Comparison of ENCODE assay signal across 8 mouse cellular contexts in genomic region chr10:42950252-42950751, GRCm38 (mm10).
A peak's percentile ranks its signal among the peaks of the same experiment; 100 is the strongest.
DNase-seq lines count a peak whose midpoint lies in the region; ATAC-seq and TF ChIP-seq lines count a peak whose summit lies in the region.

No protein-coding gene starts in this region.

- peak; percentile 39; the same call in 1 of the 2 replicates for TF ChIP-seq POLR2A in embryonic fibroblast, embryonic 13.5 days (IDR thresholded peaks at IDR 0.05; ENCODE audit: low read depth, low read length)
- no peak for TF ChIP-seq POLR2A in myocyte (IDR thresholded peaks at IDR 0.05; ENCODE audit: insufficient read length, low read depth)

- H3K4me3 ChIP-seq in heart, embryonic 16.5 days (ENCODE audit: low read length) = peak overlapping the region; percentile 31
- H3K4me3 ChIP-seq in embryonic fibroblast, embryonic 13.5 days (ENCODE audit: insufficient read depth, low read length) = no peak overlapping the region
- H3K4me3 ChIP-seq in myocyte = no peak overlapping the region

- H3K79me2 ChIP-seq in myocyte (ENCODE audit: control insufficient read depth, insufficient read depth) = no peaks in the 10 kb centered on the region

- H3K27ac ChIP-seq in heart, embryonic 16.5 days (ENCODE audit: low read length) = peak overlapping the region; percentile 70
- no peak overlapping the region for H3K27ac ChIP-seq in embryonic fibroblast, embryonic 13.5 days (ENCODE audit: insufficient read depth, low read length)

- WGBS in heart, embryonic 16.5 days = 0% methylated on average over 8 of the region's 8 CpGs

- TF ChIP-seq CTCF in embryonic fibroblast, embryonic 13.5 days (IDR thresholded peaks at IDR 0.05; ENCODE audit: borderline replicate concordance, insufficient read depth, low read length) = no peak

- peak overlapping the region; percentile 44; the same call in 1 of the 2 replicates for H3K9ac ChIP-seq in heart, embryonic 16.5 days (ENCODE audit: low read length)

- no peak overlapping the region for H3ac ChIP-seq in myocyte (ENCODE audit: control insufficient read depth, insufficient read length)

- ATAC-seq in heart, embryonic 16.5 days (replicated peaks; ENCODE audit: extremely low read depth, insufficient read depth, low FRiP score) = peak; percentile 84

- peaks cover 4% of the 10 kb centered on the region; the same call in 1 of the 2 replicates for H3K9me3 ChIP-seq in heart, embryonic 16.5 days (replicated peaks; ENCODE audit: control insufficient read depth, low read length)

- intact Hi-C loops in heart, postnatal 10 days (cut with DNase I) = no loop called here

- H3K27me3 ChIP-seq in heart, embryonic 16.5 days (ENCODE audit: control insufficient read depth, insufficient read depth, low read length) = peaks cover 4% of the 10 kb centered on the region; the same call in 1 of the 2 replicates
- H3K27me3 ChIP-seq in myocyte (ENCODE audit: control insufficient read depth, insufficient read depth, insufficient read length) = no peaks in the 10 kb centered on the region

- H3K36me3 ChIP-seq in heart, embryonic 16.5 days (ENCODE audit: control insufficient read depth, insufficient read depth) = no peaks in the 10 kb centered on the region
- no peaks in the 10 kb centered on the region for H3K36me3 ChIP-seq in myocyte (ENCODE audit: control insufficient read depth, insufficient read depth)

- DNase-seq in heart, postnatal 10 days = no peak
- peak; percentile 25 to 54 for DNase-seq in kidney, postnatal 25 days
- no peak for DNase-seq in T-cell, adult 2 months (ENCODE audit: low spot score)
- DNase-seq in thymus, postnatal 0 days (ENCODE audit: low spot score) = no peak
- DNase-seq in ovary, postnatal 14 days (ENCODE audit: low spot score) = no peak

- H3K4me1 ChIP-seq in heart, embryonic 16.5 days (ENCODE audit: control insufficient read depth, insufficient read depth, low read length) = peaks cover 13% of the 10 kb centered on the region
- H3K4me1 ChIP-seq in embryonic fibroblast, embryonic 13.5 days (ENCODE audit: control insufficient read depth, insufficient read depth, low read length) = peaks cover 12% of the 10 kb centered on the region; the same call in 1 of the 2 replicates

- H3K4me2 ChIP-seq in heart, embryonic 16.5 days (ENCODE audit: low read depth, low read length) = peak overlapping the region; percentile 58
- H3K4me2 ChIP-seq in myocyte (ENCODE audit: low read depth) = peak overlapping the region; percentile 72

TF ChIP-seq in myocyte, 11 proteins besides CTCF, POLR2A, EP300 and RAD21:
- TF ChIP-seq MAX (IDR thresholded peaks at IDR 0.05; ENCODE audit: low read depth) (no peak), MYOD1 (IDR thresholded peaks at IDR 0.05; ENCODE audit: control insufficient read depth in 1 of 3, insufficient read length in 2 of 3, low read depth in 2 of 3) (peak in 1 of 3 experiments; percentile 38)

Comparison
In these comparisons a context has a peak if more than half of its experiments do, and no peak if none do; other contexts are left out.
1. DNase-seq: peak in kidney, postnatal 25 days (2 of 2); none in heart, postnatal 10 days (0 of 2), T-cell, adult 2 months (single experiment), thymus, postnatal 0 days (single experiment) and ovary, postnatal 14 days (single experiment).